Mouse (Mus musculus): ENCODE measurements around the gene Hmgb1. TPM values are rescaled to one million over a fixed set of nuclear protein-coding genes. Genes with fewer than 3 reads are reported as not detected.

Hmgb1 gene
- total and polyA plus RNA-seq, 2 experiments, result 17.1 to 131 TPM

DNA sequence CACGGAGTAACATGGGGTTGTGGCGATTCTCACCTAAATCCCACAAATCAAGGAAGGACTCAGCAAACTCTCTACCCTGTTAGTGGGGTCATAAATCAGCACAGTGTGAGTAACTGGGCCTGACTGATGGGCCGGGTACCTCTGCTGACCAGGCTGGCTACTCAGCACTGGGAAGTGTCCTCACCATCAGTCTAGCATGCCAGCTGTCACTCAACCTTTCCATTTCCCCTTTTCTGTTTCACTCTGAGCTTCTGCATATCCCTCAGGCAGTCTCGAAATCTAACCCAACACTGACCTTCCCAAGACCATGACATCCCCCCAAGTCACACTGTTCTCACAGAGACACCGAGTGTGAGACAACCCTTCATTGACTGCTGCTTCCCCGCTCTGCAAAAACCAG lies 95.4 kb downstream of the Hmgb1 start:
- H3K9ac ChIP-seq (ENCODE audit: low read depth, low read length), result no peak overlapping the region
- 81% methylated on average over 6 of the region's 6 CpGs for WGBS
- H3K27me3 ChIP-seq (ENCODE audit: control insufficient read depth, insufficient read depth, low read length), result no peaks in the 10 kb centered on the region
- TF ChIP-seq CTCF (IDR thresholded peaks at IDR 0.05; ENCODE audit: low read depth, low read length) (no peak), POLR2A (IDR thresholded peaks at IDR 0.05; ENCODE audit: extremely low read depth, insufficient read depth, low read length) (no peak)
- H3K4me1 ChIP-seq (ENCODE audit: control insufficient read depth, insufficient read depth, low read length), result no peaks in the 10 kb centered on the region
- no peaks in the 10 kb centered on the region for H3K36me3 ChIP-seq (ENCODE audit: control insufficient read depth, insufficient read depth, low read length)
- H3K4me3 ChIP-seq (ENCODE audit: insufficient read depth, low read depth, low read length), result no peak overlapping the region
- H3K27ac ChIP-seq (replicated peaks; ENCODE audit: insufficient read depth, low read depth, low read length), result no peak overlapping the region
- peak; percentile 5 for DNase-seq (ENCODE audit: extremely low read depth, low read depth, low spot score)
- no peaks in the 10 kb centered on the region for H3K79me2 ChIP-seq (ENCODE audit: control insufficient read depth, insufficient read depth, low read length)

DNA sequence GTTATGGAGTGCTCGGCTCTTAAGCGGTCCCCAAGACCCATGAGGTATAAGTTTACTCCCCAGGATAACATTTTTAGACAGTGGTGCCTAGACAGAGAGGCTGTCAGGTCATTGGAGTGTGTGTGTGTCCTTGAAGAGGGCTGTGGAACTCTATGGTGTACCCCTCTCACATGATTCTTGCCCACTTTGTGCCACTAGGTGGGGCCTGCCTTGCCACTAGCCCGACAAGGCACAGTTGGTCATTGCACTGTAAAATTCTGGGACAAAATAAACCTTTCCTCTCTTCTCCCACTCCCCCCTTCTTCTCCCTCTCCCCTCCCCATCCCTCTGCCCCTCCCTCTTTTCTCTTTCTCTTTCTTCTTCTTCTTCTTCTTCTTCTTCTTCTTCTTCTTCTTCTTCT lies 96.1 kb downstream of the Hmgb1 start:
- Histone ChIP-seq H3K9ac (ENCODE audit: low read depth, low read length) (no peak overlapping the region), H3K79me2 (ENCODE audit: control insufficient read depth, insufficient read depth, low read length) (no peaks in the 10 kb centered on the region), H3K27ac (replicated peaks; ENCODE audit: insufficient read depth, low read depth, low read length) (no peak overlapping the region), H3K27me3 (ENCODE audit: control insufficient read depth, insufficient read depth, low read length) (no peaks in the 10 kb centered on the region), H3K4me1 (ENCODE audit: control insufficient read depth, insufficient read depth, low read length) (no peaks in the 10 kb centered on the region), H3K4me3 (ENCODE audit: insufficient read depth, low read depth, low read length) (no peak overlapping the region), H3K36me3 (ENCODE audit: control insufficient read depth, insufficient read depth, low read length) (no peaks in the 10 kb centered on the region)
- TF ChIP-seq CTCF (IDR thresholded peaks at IDR 0.05; ENCODE audit: low read depth, low read length), result no peak; the same call in 1 of the 2 replicates
- TF ChIP-seq POLR2A (IDR thresholded peaks at IDR 0.05; ENCODE audit: extremely low read depth, insufficient read depth, low read length), result no peak
- DNase-seq (ENCODE audit: extremely low read depth, low read depth, low spot score), result no peak
- 83% methylated on average over 3 of the region's 3 CpGs for WGBS

DNA sequence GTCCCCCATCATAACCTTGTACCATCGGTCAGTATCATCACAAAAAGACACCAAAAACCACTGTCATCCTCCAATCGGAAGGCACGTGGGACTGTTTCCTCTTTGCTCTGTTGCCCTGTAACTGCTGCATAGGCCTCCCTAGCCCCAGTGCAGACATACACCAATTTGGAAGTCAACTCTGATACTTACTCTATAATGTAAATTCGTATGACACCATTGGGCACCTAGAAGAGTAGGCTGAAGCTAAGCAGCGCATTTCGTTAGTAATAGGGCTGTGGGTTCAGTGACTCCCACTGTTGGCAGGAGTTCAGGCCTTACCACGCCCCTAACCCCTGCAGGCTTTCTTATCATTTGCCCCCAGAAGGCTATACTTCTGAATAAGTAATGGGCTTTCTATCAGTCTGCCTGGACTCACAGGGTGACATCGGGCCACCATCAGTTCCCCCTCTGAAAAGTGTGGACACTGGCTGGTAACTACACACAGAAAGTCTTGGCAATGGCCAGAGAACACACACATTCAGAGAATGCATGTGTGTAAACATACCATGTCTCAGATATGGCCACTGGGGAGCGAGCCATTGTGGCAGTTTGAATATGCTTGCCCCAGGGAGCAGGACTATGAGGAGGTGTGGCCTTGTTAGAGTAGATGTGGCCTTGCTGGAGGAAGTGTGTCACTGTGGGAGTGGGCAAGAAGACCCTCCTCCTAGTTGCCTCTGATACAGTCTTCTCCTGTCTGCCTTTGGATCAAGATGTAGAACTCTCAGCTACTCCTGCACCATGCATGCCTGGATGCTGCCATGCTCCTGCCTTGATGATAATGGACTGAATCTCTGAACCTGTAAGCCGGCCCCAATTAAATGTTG lies 97.7 kb downstream of the Hmgb1 start:
- DNase-seq (ENCODE audit: extremely low read depth, low read depth, low spot score), result no peak
- no peak overlapping the region for H3K4me3 ChIP-seq (ENCODE audit: insufficient read depth, low read depth, low read length)
- no peak overlapping the region for H3K9ac ChIP-seq (ENCODE audit: low read depth, low read length)
- TF ChIP-seq POLR2A (IDR thresholded peaks at IDR 0.05; ENCODE audit: extremely low read depth, insufficient read depth, low read length) (no peak), CTCF (IDR thresholded peaks at IDR 0.05; ENCODE audit: low read depth, low read length) (no peak)
- H3K79me2 ChIP-seq (ENCODE audit: control insufficient read depth, insufficient read depth, low read length), result no peaks in the 10 kb centered on the region
- 95% methylated on average over 10 of the region's 10 CpGs for WGBS
- H3K27me3 ChIP-seq (ENCODE audit: control insufficient read depth, insufficient read depth, low read length), result no peaks in the 10 kb centered on the region
- H3K4me1 ChIP-seq (ENCODE audit: control insufficient read depth, insufficient read depth, low read length), result no peaks in the 10 kb centered on the region
- no peak overlapping the region for H3K27ac ChIP-seq (replicated peaks; ENCODE audit: insufficient read depth, low read depth, low read length)
- H3K36me3 ChIP-seq (ENCODE audit: control insufficient read depth, insufficient read depth, low read length), result no peaks in the 10 kb centered on the region

DNA sequence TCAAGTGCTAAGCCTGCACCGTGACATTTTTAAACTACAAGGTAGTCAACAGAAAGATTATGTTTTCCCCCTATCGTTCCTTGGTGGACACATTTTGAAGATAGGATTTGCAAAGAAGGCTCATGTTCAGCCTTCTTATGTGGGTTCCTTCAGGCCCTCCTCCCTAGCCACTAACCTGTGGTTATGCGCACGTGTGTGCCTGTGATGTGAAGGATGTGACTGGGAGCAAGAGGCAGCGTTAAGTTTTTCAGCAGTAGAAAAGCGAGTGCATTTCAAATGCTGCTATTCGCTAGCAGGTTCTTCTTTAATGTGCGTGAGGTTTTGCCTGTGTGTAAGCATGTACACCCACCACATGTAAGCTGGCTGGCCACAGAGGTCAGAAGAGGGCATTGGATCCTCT lies 103.8 kb downstream of the Hmgb1 start:
- Histone ChIP-seq H3K36me3 (ENCODE audit: control insufficient read depth, insufficient read depth, low read length) (no peaks in the 10 kb centered on the region), H3K4me3 (ENCODE audit: insufficient read depth, low read depth, low read length) (no peak overlapping the region), H3K27me3 (ENCODE audit: control insufficient read depth, insufficient read depth, low read length) (no peaks in the 10 kb centered on the region), H3K9ac (ENCODE audit: low read depth, low read length) (no peak overlapping the region), H3K4me1 (ENCODE audit: control insufficient read depth, insufficient read depth, low read length) (no peaks in the 10 kb centered on the region), H3K79me2 (ENCODE audit: control insufficient read depth, insufficient read depth, low read length) (no peaks in the 10 kb centered on the region), H3K27ac (replicated peaks; ENCODE audit: insufficient read depth, low read depth, low read length) (no peak overlapping the region)
- TF ChIP-seq CTCF (IDR thresholded peaks at IDR 0.05; ENCODE audit: low read depth, low read length) (no peak), POLR2A (IDR thresholded peaks at IDR 0.05; ENCODE audit: extremely low read depth, insufficient read depth, low read length) (no peak)
- 89% methylated on average over 8 of the region's 8 CpGs for WGBS
- DNase-seq (ENCODE audit: extremely low read depth, low read depth, low spot score), result no peak

DNA sequence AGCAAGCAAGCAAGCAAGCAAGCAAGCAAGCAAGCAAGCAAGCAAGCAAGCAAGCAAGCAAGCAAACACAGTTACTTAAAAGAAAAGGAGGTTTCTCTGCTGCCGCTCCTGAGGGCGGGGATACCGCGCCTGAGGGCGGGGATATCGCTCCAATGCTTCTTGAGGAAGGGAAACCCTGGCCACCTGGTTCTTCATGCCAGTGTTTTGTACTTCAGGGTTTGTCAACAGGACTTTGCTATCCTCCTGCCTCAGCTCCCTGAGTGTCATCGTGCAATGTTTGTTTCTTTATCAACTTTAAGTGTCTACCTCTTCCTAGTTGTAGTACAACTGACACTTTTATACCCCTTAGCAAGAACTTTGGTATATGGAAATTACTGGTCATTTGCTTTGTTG lies 104.5 kb downstream of the Hmgb1 start:
- WGBS, result 59% methylated on average over 7 of the region's 7 CpGs
- no peak overlapping the region for H3K4me3 ChIP-seq (ENCODE audit: insufficient read depth, low read depth, low read length)
- no peaks in the 10 kb centered on the region for H3K27me3 ChIP-seq (ENCODE audit: control insufficient read depth, insufficient read depth, low read length)
- TF ChIP-seq CTCF (IDR thresholded peaks at IDR 0.05; ENCODE audit: low read depth, low read length), result no peak
- TF ChIP-seq POLR2A (IDR thresholded peaks at IDR 0.05; ENCODE audit: extremely low read depth, insufficient read depth, low read length), result no peak
- no peak for DNase-seq (ENCODE audit: extremely low read depth, low read depth, low spot score)
- H3K27ac ChIP-seq (replicated peaks; ENCODE audit: insufficient read depth, low read depth, low read length), result no peak overlapping the region
- no peaks in the 10 kb centered on the region for H3K79me2 ChIP-seq (ENCODE audit: control insufficient read depth, insufficient read depth, low read length)
- no peaks in the 10 kb centered on the region for H3K4me1 ChIP-seq (ENCODE audit: control insufficient read depth, insufficient read depth, low read length)
- H3K9ac ChIP-seq (ENCODE audit: low read depth, low read length), result no peak overlapping the region
- no peaks in the 10 kb centered on the region for H3K36me3 ChIP-seq (ENCODE audit: control insufficient read depth, insufficient read depth, low read length)
